Mouse (Mus musculus) myocyte (in vitro differentiated cells): ENCODE measurements around the gene Mrps27.

Experiments
- E2F4 ChIP-seq: IDR thresholded peaks from one replicate; pipeline ENCODE4 v1.6.1; 2011; ENCODE audit warnings: mild to moderate bottlenecking, control low read depth, moderate library complexity; ENCODE audit not compliant: insufficient read depth
- MYOD1 ChIP-seq, 3 experiments: IDR thresholded peaks; one replicate each; pipeline ENCODE4 v1.6.1; 2011; ENCODE audit warnings: control low read depth in 2 of 3, low read depth in 2 of 3, mild to moderate bottlenecking in 2 of 3, moderate library complexity in 1 of 3; ENCODE audit not compliant: insufficient read length in 2 of 3, control insufficient read depth in 1 of 3

GRCm38 (mm10) chr13:99441700-99442433 lies 97.3 kb downstream of the Mrps27 start:
- TF ChIP-seq E2F4 = no peak
- peak; percentile 5 to 53 (median 15) for TF ChIP-seq MYOD1 (IDR thresholded peaks at IDR 0.05; ENCODE audit: control insufficient read depth in 1 of 3, insufficient read length in 2 of 3, low read depth in 2 of 3)
